Mouse (Mus musculus) bone marrow, adult 2 months (tissue): ENCODE data around the gene Zfp385a.

Experiments used
- CTCF ChIP-seq: fragments of 200-500 bp; IDR thresholded peaks from 2 replicates; pipeline ENCODE4 v1.5.1; 2011; ENCODE audit warnings: low read length, control low read depth; ENCODE audit not compliant: control insufficient read depth, insufficient read depth
- POLR2A ChIP-seq: fragments of 200-500 bp; IDR thresholded peaks from 2 replicates; pipeline ENCODE4 v1.6.1; 2011; ENCODE audit warnings: low read depth, mild to moderate bottlenecking, control low read depth, low read length, borderline replicate concordance; ENCODE audit not compliant: control insufficient read depth

DNA sequence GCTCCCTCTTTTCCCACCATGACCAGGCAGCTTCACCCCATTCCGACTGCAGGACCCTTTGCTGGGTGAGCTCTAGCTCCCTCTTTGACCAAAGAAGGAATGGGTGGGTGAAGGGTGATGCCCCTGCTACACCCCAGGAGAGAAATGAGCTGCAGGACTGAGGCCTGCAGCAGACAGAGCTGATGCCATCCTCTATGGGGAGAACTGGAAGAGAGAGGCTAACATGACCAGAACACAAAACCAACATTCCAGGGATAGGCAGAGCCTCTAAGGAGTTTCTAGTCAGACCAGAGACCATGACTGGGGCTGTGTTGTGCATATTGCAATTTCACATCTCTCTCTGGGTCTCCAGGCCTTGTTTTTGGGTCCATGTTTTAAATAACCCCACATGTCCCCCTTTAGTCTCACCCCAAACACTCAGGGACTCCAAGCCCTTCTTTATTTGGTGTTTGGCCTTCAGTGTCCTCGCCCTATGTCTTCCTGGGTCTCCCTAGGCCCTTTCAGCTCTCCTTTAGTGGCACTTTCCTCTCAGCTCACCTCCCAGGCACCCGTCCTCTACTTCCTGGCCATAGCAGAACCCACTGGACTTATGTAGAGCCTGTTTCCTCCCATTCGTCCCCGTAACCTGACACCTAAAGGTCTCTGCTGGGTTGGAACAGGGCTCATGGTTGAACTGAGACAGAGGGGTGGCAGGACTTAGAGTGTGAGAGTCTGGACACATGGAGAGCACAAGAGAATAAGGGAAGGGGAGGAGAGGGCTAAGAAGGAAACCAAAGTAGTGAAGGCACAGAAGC lies 38.1 kb downstream of the Zfp385a start:
- TF ChIP-seq CTCF, result no peak
- TF ChIP-seq POLR2A, result no peak
